Mouse (Mus musculus) layer of hippocampus, postnatal 25 days (tissue): ENCODE data around the gene Plekhg5. TPM values are rescaled to one million over a fixed set of nuclear protein-coding genes. Genes with fewer than 3 reads are reported as not detected.
A peak's percentile ranks its signal among the peaks of the same experiment; 100 is the strongest.

ENCODE experiments used
- DNase-seq, 2 experiments: peaks; one replicate each; pipeline ENCODE4 v3.0.0; 2022; ENCODE audit warnings: mixed read lengths in 2 of 2, low spot score in 1 of 2; ENCODE audit errors: extremely low spot score in 1 of 2
- total RNA-seq, 2 experiments: library from RNA; stranded (reverse); gene quantifications; 2 replicates each; pipeline ENCODE4 v1.2.3; 2021

Plekhg5 gene
- total RNA-seq, 2 experiments from 2014 or later, result 128 to 173 TPM

DNA sequence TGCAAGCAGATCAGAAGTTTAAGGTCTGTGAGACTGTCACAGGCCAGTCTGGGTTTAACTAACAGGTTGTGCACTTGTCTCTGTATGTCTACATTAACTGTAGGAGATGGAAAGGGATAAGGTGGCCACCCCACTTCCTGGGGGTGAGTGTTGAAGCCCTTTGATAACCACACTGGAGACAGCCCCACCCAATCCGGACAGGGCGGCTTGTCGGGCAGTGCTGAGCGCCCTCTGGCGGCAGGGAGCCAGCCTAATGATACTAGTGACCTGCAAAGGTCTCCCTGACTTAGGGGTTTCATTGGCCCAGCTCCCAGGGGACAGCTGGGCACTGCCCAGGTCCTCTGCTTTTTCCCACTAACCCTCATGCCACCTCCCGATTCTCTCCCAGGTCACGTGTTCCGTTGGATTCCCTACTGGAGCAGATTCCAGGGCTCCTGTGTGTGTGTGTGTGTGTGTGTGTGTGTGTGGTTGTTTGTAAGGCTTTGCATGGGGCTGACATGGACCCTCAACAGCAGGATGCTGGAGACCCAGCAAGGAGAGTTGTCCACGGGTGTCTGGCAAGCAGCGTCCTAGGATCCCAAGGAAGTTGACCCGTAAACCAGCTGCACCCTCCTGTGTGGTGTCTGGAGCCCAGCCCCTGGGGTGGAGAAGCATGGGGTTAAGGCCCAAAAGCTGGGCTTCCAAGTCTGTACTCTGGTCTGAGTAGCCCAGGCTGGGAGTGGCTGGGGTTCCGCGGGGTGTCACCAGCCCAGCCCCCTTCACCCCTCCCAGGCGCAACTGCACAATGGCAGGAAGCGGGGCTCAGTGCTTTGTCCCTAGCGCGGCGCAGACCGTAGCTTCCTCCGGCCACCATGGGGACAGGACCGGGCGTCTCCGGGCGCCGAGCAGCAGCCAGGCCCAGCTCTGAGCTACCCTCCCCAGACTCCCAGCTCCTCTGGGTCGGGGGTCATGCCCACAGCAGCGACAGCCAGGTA lies 23.9 kb downstream of the Plekhg5 start:
- DNase-seq, result peak in 1 of 2 experiments; percentile 77

DNA sequence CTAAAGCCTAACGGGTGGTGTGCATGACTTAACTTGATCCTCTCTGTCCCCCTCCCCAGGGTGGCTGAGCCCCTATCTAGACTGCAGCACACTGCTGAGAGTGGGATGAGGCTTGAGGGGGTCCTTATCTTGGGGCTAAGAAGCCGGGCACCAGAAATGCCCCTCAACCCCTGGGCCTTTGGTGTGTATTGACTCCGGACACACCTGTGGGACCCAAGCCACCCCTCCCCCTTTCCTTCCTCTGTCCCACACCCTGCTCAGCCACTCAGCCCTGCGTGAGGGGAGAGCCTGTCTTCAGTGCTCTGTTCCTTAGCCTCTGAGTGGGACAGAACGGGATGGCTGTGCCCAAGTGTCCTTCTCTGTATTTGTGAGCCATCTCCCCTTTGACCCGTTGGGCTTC lies 24.6 kb downstream of the Plekhg5 start:
- DNase-seq, result no peak

DNA sequence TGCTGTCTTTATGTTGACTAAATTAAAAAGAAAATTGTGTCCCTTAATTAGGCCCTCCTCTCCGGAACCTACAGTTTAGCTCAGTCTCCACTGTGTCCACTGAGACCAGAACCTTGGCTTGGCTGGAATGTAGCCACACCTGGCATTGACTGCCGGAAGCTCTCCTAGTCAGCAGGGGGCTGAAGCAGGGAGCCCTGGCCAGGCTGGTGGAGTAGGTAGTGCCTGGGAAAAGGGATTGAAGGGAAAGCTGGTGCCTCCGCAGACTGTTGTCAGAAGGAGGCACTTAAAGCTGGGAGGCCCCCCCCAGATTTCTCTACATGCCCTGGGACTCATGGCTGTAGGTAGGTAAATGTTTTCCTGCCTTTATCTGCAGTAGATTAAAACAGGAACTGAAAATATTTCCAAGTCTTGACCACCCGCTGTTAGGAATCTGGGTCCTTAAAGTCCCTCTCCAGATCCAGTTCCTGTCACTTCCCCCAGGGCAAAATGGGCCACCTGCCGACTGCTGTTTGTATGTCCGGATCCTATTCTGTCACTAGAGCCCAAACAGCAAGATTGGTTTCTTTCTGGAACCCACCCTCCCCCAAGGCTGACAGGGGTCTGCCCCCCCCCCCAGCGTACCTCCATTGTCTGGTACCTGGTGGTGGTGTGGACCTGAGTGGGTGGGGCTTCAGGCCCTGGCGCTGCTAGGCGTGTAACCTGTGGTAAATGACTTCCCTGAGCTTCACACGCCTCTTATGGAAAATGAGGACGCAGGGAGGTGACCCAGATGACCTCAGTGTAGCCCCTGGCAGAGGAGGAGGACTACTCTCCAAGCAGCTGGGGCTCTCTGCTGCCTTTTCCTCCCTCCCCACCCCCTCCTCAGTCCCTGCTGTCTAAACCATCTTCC lies 25.9 kb downstream of the Plekhg5 start:
- no peak for DNase-seq

DNA sequence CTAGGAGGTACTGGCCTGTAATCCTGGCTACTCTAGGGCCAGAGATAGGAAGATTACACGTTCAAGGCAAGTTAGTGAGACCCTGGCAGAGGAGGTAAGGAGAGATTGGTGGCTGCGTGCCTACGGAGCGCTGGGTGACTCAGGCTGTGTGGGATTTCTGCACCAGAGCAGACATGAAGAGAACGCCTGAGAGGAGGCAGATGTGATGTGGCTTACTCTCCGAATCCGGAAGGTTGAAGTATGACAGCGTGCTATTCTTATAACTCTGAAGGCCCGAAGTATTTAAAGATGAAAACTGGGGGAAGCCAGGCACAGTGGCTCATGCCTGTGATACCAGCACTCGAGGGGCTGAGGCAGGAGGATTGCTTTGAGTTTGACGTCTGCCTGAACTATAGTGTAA lies 28.2 kb downstream of the Plekhg5 start:
- DNase-seq, result no peak

DNA sequence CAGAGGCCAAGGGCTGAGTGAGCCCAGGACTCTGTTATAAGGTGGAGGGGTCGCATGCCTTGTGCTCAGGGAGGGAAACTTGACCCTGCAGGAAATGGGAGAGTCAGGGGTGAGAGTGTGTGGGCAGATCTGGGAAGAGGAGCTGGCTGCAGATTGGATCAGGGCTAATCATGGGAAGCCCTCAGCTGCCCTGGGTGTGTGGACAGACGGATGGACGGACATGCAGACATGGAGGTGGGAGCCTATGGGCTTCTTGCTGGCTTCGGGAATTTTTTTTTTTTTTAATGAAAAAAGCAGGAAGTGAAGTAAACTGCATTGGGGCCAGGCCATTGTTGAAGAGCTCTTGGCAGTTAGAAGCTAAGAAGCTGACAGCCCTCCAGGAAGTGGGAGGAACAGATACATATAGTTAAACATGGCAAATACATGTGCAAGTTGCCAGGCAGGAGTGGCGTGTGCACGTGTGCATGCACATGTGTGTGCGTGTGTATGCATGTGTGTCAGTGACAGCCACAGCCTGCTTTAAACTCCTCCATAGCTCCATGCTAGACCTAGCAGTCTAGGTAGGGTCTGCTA lies 28.9 kb downstream of the Plekhg5 start:
- DNase-seq, result no peak

DNA sequence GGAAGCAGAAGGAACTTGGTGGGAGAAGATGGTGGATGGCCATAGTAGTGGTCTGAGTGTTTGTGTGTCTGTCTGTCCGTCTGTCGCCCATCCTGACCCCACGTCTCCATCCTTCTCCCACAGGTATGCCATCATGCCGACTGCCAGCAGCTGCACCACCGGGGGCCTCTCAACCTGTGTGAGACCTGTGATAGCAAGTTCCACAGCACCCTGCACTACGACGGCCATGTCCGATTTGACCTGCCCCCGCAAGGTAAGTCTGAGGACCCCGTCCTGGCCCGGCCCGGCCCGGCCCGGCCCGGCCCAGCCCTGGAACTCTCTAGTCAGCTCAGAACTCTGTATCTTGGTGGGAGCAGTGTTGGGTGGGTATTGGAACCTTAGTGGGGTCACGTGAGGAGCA lies 29.6 kb downstream of the Plekhg5 start:
- no peak for DNase-seq

DNA sequence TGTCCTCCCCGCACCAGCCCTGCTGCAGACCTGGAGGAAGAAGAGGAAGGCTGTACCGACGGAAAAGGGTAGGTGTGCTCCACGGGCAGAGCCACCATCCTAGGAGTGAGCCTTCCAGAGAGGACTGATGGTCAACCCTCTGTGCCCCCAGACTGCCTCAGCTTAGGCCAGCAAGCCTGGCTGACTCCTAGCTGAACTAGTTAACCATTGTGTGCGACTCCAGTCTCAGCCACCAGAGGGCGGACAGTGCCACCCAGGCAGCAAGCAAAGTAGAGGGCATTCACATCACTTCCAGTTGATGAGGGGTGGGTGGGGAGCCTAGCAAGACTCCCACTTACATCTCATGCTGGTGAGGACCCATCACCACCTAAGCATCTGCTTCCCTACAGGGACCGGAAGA lies 30.7 kb downstream of the Plekhg5 start:
- DNase-seq, result peak; percentile 70 to 87

DNA sequence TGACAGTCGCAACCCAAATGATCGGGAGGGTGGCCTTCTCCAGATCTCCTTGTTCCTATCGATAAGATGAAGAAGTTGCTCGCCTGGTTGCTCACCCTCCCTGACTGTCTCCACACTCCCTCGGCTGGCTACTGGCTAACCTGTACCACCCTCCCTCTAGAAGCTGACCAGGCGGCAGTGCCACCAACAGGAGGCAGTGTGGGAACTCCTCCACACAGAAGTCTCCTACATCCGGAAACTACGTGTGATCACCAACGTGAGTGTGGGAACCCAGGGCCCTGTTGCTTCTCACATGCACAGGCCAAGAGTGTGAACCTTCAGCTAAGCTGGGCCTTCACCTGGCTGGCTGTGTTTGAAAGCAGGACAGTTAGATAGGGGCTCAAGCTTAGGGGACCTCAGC lies 34.4 kb downstream of the Plekhg5 start:
- DNase-seq, result no peak

DNA sequence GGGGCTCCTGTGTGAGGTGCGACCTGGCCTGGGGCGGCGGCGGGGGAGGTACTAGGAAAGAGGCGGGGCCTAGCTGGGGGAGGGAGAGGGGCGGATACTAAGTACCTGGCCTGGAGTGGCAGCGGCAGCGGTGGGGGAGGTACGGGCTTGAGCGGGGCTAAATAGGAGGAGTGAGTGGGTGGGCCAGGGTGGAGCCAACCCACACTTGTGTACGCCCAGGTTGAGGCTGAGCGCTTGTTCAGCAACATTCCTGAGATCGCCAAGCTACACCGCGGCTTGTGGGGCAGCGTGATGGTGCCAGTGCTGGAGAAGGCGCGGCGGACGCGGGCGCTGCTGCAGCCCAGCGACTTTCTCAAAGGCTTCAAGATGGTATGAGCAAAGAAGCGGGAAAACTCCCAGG lies 35.2 kb downstream of the Plekhg5 start:
- DNase-seq, result no peak

DNA sequence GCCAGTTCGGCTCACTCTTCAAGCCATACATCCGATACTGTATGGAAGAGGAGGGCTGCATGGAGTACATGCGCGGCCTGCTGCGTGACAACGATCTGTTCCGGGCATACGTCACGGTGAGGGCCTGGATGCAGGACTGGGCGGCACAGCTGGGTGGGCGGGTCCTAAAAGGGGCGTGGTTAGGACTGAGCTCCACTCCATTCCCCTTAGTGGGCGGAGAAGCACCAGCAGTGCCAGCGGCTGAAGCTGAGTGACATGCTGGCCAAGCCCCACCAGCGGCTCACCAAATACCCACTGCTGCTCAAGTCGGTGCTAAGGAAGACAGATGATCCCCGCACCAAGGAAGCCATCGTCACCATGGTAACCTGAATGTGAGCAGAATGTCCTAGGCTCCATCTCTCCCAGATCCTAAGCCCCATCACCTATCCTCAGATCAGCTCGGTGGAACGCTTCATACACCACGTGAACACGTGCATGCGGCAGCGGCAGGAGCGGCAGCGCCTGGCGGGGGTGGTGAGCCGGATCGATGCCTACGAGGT lies 35.7 kb downstream of the Plekhg5 start:
- DNase-seq, result no peak

DNA sequence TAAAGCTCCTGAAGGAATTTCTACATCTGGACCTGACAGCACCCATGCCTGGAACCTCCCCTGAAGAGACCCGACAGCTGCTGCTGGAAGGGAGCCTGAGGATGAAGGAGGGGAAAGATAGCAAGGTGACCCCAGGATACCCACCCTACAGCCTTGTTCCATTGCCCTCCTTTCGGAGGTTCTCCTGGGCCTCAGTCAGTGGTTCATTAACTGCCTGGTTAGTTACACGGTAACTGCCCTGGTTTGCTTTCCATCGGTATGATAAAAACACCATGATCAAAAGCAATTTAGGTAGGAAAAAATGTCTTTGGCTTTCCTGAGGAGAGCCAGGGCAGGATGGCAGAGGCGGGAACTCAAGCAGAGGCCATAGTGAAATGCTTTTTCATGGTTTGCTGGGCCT lies 36.4 kb downstream of the Plekhg5 start:
- DNase-seq, result no peak

DNA sequence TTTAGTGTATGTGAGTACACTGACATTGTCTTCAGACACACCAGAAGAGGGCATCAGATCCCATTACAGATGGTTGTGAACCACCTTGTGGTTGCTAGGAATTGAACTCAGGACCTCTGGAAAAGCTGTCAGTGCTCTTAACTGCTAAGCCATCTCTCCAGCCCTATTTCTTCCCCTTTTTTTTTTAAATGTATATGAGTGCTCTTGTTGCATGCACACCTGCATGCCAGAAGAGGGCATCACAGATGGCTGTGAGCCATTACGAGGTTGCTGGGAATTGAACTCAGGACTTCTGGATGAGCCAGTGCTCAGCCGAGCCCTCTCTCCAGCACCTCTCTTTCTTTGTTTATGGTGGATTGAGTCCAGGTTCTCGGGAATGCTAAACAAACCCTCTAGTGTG lies 37.2 kb downstream of the Plekhg5 start:
- DNase-seq, result no peak

DNA sequence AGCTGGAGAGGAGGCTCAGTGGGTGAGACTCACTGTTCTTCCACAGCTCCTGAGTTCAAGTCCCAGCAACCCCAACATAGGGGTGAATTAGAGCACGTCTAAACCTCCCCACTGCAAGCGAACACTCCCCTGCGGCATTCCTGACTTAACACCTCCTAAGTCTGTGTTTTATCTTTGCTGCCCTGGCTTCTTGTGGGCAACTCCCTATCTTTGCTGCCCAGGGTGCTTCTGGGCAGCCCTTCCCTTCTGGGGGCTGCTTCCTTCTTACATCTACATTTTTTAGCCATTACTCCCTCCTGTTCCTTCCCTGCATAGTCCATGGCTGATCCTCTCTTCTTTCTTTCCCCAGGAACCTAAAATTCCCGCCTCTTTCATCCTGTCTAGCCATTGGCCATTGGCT lies 38.4 kb downstream of the Plekhg5 start:
- DNase-seq, result no peak

DNA sequence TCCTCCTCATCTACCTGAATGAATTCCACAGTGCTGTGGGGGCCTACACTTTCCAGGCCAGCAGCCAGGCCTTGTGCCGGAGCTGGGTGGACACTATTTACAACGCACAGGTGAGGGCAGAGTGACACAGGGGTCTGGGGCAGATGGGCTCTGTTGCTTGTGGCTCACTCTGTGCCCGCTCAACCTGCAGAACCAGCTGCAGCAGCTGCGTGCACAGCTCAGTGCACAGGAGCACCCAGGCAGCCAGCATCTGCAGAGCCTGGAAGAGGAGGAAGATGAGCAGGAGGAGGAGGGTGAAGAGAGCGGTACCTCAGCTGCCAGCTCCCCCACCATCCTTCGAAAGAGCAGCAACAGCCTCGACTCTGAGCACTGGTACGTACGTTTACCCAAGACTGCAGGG lies 40.0 kb downstream of the Plekhg5 start:
- no peak for DNase-seq

DNA sequence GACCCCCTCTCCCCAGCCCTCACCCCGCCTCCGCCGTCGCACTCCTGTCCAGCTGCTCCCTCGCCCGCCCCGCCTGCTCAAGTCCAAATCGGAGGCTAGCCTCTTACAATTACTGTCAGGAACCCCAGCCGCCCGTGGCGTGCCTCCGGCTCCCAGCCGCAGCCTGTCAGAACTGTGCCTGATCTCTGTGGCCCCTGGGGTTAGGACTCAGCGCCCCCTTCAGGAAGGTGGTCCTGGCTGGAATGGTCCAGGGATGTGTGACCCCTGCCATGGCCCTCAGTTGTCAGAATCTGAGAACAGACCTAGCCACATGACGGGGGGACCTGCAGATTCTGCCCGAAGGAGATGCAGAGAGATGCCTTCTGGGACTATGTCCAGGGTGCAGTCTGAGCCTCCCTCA lies 41.8 kb downstream of the Plekhg5 start:
- DNase-seq, result no peak

DNA sequence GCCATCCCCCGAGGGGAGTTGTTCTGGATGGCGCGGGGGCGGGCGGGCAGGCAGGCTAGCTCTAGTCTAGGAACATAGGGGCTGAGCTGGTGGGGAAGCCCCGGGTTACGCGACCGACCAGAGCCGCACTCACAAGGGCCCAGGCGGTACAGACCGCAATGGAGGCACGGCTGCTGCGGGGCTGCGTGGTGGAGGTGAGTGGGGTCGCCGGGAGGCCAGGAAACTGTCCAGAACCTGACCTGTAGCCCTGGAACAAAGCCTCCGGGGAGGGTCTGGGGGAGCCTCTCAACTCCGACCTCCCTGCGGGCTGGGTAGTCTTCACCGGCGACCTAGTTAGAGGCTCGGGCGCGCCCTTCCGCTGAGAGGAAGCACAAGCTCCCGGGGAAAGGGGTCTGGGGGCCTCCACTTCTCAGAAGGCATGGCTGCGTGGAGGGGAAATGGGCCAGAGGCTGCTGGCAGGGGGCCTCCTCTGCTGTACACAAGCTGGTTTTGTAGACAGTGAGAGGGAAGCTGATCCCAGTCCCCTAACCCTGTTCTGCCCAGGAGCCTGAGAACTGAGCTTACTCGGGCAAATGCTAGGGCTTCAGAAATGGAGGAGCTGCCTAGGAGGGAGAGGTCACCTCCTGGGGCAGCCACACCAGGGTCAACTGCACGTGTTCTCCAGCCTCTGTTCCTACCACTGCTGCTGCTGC lies 43.8 kb downstream of the Plekhg5 start, which contains the start of gene Tnfrsf25:
Tnfrsf25 (plus strand) TSS at position 14 of the 692 bp plus-strand sequence.
- DNase-seq, result no peak

DNA sequence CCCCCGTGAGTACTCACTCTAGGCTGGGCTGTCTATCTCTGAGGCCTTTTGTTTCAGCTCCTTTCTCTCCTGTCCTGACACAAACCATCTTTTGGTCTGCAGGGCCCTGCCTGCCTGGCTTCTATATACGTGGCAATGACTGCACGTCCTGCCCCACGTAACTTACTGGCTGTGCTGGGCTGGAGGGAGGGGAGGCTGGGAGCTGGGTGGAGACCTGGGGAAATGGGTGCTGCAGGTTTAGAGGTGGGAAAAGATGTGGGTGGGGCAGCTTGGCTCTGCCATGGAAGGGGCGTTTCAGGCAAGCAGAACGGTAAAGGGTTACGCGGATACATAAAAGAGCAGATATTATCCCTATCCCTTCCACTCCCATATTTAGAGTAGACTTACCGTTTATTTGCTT lies 45.2 kb downstream of the Plekhg5 start:
- DNase-seq, result no peak

DNA sequence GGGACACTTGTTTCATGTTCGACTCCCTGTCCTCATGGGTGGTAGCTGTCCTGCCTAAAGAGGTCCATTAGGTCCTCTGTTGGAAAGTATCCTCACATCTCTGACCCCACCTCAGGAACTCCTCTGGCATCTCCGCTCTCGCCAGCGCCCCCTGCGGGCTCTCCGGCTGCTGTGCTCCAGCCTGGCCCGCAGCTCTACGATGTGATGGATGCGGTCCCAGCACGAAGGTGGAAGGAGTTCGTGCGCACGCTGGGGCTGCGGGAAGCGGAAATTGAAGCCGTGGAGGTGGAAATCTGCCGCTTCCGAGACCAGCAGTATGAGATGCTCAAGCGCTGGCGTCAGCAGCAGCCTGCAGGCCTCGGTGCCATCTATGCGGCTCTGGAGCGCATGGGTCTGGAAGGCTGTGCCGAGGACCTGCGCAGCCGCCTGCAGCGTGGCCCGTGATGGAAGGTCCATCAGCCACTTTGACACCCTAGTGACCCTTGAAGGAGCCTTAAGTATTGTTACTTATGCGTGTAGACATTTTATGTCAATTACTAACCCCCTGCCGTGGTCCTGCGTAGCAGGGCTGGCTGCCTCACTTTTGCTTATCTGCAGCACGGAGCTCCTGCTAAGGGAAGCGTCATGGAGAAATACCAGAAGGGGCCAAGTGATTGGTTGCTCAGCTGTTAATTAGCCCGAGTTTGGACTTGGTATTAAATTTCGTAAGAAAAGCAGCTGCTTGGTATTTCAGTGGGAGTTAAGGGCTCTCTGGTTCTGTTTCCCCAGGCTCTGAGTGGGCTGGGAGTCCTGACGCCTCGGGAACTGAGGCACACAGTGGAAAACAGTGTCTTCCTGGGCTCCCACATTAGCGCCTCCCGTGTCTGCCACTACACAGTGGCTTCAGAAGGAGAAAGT lies 47.3 kb downstream of the Plekhg5 start:
- DNase-seq, result peak; percentile 61 to 63
